Mouse (Mus musculus) megakaryocyte-erythroid progenitor cell, adult 5-6 weeks (primary cell): ENCODE measurements around the gene Gm15448. TPM values are rescaled to one million over a fixed set of nuclear protein-coding genes. Genes with fewer than 3 reads are reported as not detected.
"Not testable (repeated sequence)": the region's sequence is repeated elsewhere in the genome, so short reads cannot be mapped to it uniquely, and the experiment has no call there.

Experiments used
- ATAC-seq: replicated peaks from 2 replicates; pipeline ENCODE4 v1.8.0; 2016; ENCODE audit warnings: mild to moderate bottlenecking, inconsistent platforms; ENCODE audit not compliant: severe bottlenecking, poor library complexity, low FRiP score, low TSS enrichment
- total RNA-seq, 2 experiments: library from RNA; stranded (forward) in 1 of 2; stranded (reverse) in 1 of 2; fragments of 200-1000, 215-1000 nt in 1 of 2; fragments of >200 nt in 1 of 2; fragmentation: Nextera tagmentation in 1 of 2; gene quantifications; 2 replicates each; pipeline ENCODE4 v1.2.3; 2014 to 2017

Gm15448 gene
- total RNA-seq (2014; fragmentation: Nextera tagmentation) (not detected in 2 replicates), total RNA-seq (2017) (1.4 TPM in 1 of 2 replicates, not detected in the other)

- ATAC-seq, result not testable (repeated sequence)
Observed at GRCm38 (mm10) chr7:3825599-3825998, at the start of gene Gm15448. TSS of gene Gm15448 (minus strand) at chr7:3825687.

- ATAC-seq, result not testable (repeated sequence)
Observed at GRCm38 (mm10) chr7:3875032-3875431, 49.5 kb upstream of the Gm15448 start.

GRCm38 (mm10) chr7:3844951-3845350, 19.5 kb upstream of the Gm15448 start, which contains the start of gene Pira2:
TSS of gene Pira2 (minus strand) at chr7:3845051.
- ATAC-seq, result not testable (repeated sequence)

GRCm38 (mm10) chr7:3837854-3838253, 12.4 kb upstream of the Gm15448 start:
- not testable (repeated sequence) for ATAC-seq

- ATAC-seq, result not testable (repeated sequence)
Observed at GRCm38 (mm10) chr7:3830633-3831032, 5.1 kb upstream of the Gm15448 start.

GRCm38 (mm10) chr7:3811912-3812311, 13.6 kb downstream of the Gm15448 start:
- not testable (repeated sequence) for ATAC-seq

- not testable (repeated sequence) for ATAC-seq
Observed at GRCm38 (mm10) chr7:3802935-3803334, 22.6 kb downstream of the Gm15448 start.

GRCm38 (mm10) chr7:3799940-3800339, 25.5 kb downstream of the Gm15448 start:
- ATAC-seq, result not testable (repeated sequence)

GRCm38 (mm10) chr7:3796286-3796685, 29.2 kb downstream of the Gm15448 start:
- not testable (repeated sequence) for ATAC-seq

Other genes with a start within 250 kb of the Gm15448 start
- not detected in 2 replicates for gene Oscar, start 209.5 kb downstream of the Gm15448 start, total RNA-seq (2014; fragmentation: Nextera tagmentation)
- not detected in 2 replicates for gene Oscar, start 209.5 kb downstream of the Gm15448 start, total RNA-seq (2017)
- 427 and 468 TPM in 2 replicates for gene Ndufa3, start 208.3 kb downstream of the Gm15448 start, total RNA-seq (2014; fragmentation: Nextera tagmentation)
- 170 and 216 TPM in 2 replicates for gene Ndufa3, start 208.3 kb downstream of the Gm15448 start, total RNA-seq (2017)
- gene Tfpt, start 195.8 kb downstream of the Gm15448 start, total RNA-seq (2014; fragmentation: Nextera tagmentation), result 17.6 and 26.3 TPM in 2 replicates
- gene Tfpt, start 195.8 kb downstream of the Gm15448 start, total RNA-seq (2017), result 38.1 and 45.9 TPM in 2 replicates
- 53.7 and 61.4 TPM in 2 replicates for gene Prpf31, start 195.7 kb downstream of the Gm15448 start, total RNA-seq (2014; fragmentation: Nextera tagmentation)
- gene Prpf31, start 195.7 kb downstream of the Gm15448 start, total RNA-seq (2017), result 125 and 128 TPM in 2 replicates
- 117 and 166 TPM in 2 replicates for gene Cnot3, start 180.4 kb downstream of the Gm15448 start, total RNA-seq (2014; fragmentation: Nextera tagmentation)
- gene Cnot3, start 180.4 kb downstream of the Gm15448 start, total RNA-seq (2017), result 21.2 and 47.8 TPM in 2 replicates
- 5.5 and 8.1 TPM in 2 replicates for gene Leng1, start 159.8 kb downstream of the Gm15448 start, total RNA-seq (2014; fragmentation: Nextera tagmentation)
- 7.1 and 15.2 TPM in 2 replicates for gene Leng1, start 159.8 kb downstream of the Gm15448 start, total RNA-seq (2017)
- 10.8 and 19.5 TPM in 2 replicates for gene Tmc4, start 148.1 kb downstream of the Gm15448 start, total RNA-seq (2014; fragmentation: Nextera tagmentation)
- gene Tmc4, start 148.1 kb downstream of the Gm15448 start, total RNA-seq (2017), result 1.7 and 8.6 TPM in 2 replicates
- gene Tsen34, start 132.8 kb downstream of the Gm15448 start, total RNA-seq (2014; fragmentation: Nextera tagmentation), result 6.6 and 9.5 TPM in 2 replicates
- 10.3 and 18.2 TPM in 2 replicates for gene Tsen34, start 132.8 kb downstream of the Gm15448 start, total RNA-seq (2017)
- 20.2 and 26.7 TPM in 2 replicates for gene Mboat7, start 132.2 kb downstream of the Gm15448 start, total RNA-seq (2014; fragmentation: Nextera tagmentation)
- gene Mboat7, start 132.2 kb downstream of the Gm15448 start, total RNA-seq (2017), result 8.5 and 18.9 TPM in 2 replicates
- gene Rps9, start 121.7 kb downstream of the Gm15448 start, total RNA-seq (2014; fragmentation: Nextera tagmentation), result 3,542 and 4,029 TPM in 2 replicates
- 1,380 and 1,558 TPM in 2 replicates for gene Rps9, start 121.7 kb downstream of the Gm15448 start, total RNA-seq (2017)
- gene Pirb, start 105.3 kb downstream of the Gm15448 start, total RNA-seq (2014; fragmentation: Nextera tagmentation), result 0.69 TPM in 1 of 2 replicates, not detected in the other
- gene Pirb, start 105.3 kb downstream of the Gm15448 start, total RNA-seq (2017), result 1.5 TPM in 1 of 2 replicates, not detected in the other
- not detected in 2 replicates for gene Pira2, start 19.4 kb upstream of the Gm15448 start, total RNA-seq (2014; fragmentation: Nextera tagmentation)
- gene Pira2, start 19.4 kb upstream of the Gm15448 start, total RNA-seq (2017), result 0.19 TPM in 1 of 2 replicates, not detected in the other
- not detected in 2 replicates for gene Gm14548, start 72.4 kb upstream of the Gm15448 start, total RNA-seq (2014; fragmentation: Nextera tagmentation)
- not detected in 2 replicates for gene Gm14548, start 72.4 kb upstream of the Gm15448 start, total RNA-seq (2017)
- 0.47 TPM in 1 of 2 replicates, not detected in the other for gene Lilra6, start 89.8 kb upstream of the Gm15448 start, total RNA-seq (2014; fragmentation: Nextera tagmentation)
- gene Lilra6, start 89.8 kb upstream of the Gm15448 start, total RNA-seq (2017), result not detected in 2 replicates
- gene Lair1, start 237.5 kb upstream of the Gm15448 start, total RNA-seq (2014; fragmentation: Nextera tagmentation), result 10.6 and 13.4 TPM in 2 replicates
- 7.2 and 22.0 TPM in 2 replicates for gene Lair1, start 237.5 kb upstream of the Gm15448 start, total RNA-seq (2017)